Mouse (Mus musculus) heart, embryonic 12.5 days (tissue): Measurements from ENCODE around the gene I830077J02Rik. TPM values are rescaled to one million over a fixed set of nuclear protein-coding genes. Genes with fewer than 3 reads are reported as not detected.

Experiments
- ATAC-seq: fragments of 200-750 bp; cut with Nextera tagmentation; 2 replicates; pipeline ENCODE4 v1.8.0; 2017; ENCODE audit warnings: moderate TSS enrichment, moderate library complexity; ENCODE audit not compliant: insufficient number of reproducible peaks, low FRiP score
- H3K27ac ChIP-seq: fragments of 300-500 bp; sonication (generic); 2 replicates; pipeline ENCODE4 v1.5.1; 2016; ENCODE audit warnings: mild to moderate bottlenecking, moderate library complexity; ENCODE audit not compliant: poor library complexity, severe bottlenecking
- H3K27me3 ChIP-seq: fragments of 300-500 bp; sonication (generic); replicated peaks from 2 replicates; pipeline ENCODE4 v1.6.1; 2016; ENCODE audit warnings: mild to moderate bottlenecking, moderate library complexity
- H3K36me3 ChIP-seq: fragments of 300-500 bp; sonication (generic); 2 replicates; pipeline ENCODE4 v1.6.1; 2016; ENCODE audit warnings: mild to moderate bottlenecking, moderate library complexity
- H3K4me1 ChIP-seq: fragments of 300-500 bp; sonication (generic); replicated peaks from 2 replicates; pipeline ENCODE4 v1.6.1; 2016; ENCODE audit warnings: mild to moderate bottlenecking
- H3K4me2 ChIP-seq: fragments of 300-500 bp; sonication (generic); 2 replicates; pipeline ENCODE4 v1.6.1; 2016; ENCODE audit warnings: mild to moderate bottlenecking, moderate library complexity
- H3K4me3 ChIP-seq: fragments of 300-500 bp; sonication (generic); 2 replicates; pipeline ENCODE4 v1.5.1; 2016; ENCODE audit warnings: mild to moderate bottlenecking
- H3K9ac ChIP-seq: fragments of 300-500 bp; sonication (generic); 2 replicates; pipeline ENCODE4 v1.6.1; 2016; ENCODE audit warnings: mild to moderate bottlenecking, moderate library complexity
- H3K9me3 ChIP-seq: fragments of 300-500 bp; sonication (generic); replicated peaks from 2 replicates; pipeline ENCODE4 v1.6.1; 2016; ENCODE audit warnings: mild to moderate bottlenecking, moderate library complexity
- WGBS: fragments of 180-500 bp; shearing (Covaris S2); methylation state at CpG from one replicate; pipeline ENCODE4 v1.1.7; 2016; 5-methylcytosine and 5-hydroxymethylcytosine counted together
- polyA plus RNA-seq: library from polyadenylated mRNA; unstranded; fragments of >200 nt; fragmentation: Nextera tagmentation; extraction: Ambion mirVana; gene quantifications from 2 replicates; pipeline ENCODE4 v1.2.1, GENCODE M21; 2016

Gene I830077J02Rik
- polyA plus RNA-seq: 2.1 and 2.9 TPM in 2 replicates

GRCm38 (mm10) chr3:105932240-105933071 is at the start of gene I830077J02Rik:
TSS of gene I830077J02Rik (minus strand) at chr3:105932664.
- H3K9me3 ChIP-seq: no peaks in the 10 kb centered on the region
- no peak within 1 kb of the TSS for H3K9ac ChIP-seq
- no peak within 1 kb of the TSS for H3K4me2 ChIP-seq
- no peak within 1 kb of the TSS for H3K4me3 ChIP-seq
- H3K27me3 ChIP-seq: no peaks in the 10 kb centered on the region
- peak within 1 kb of the TSS; percentile 50 for H3K27ac ChIP-seq
- peaks cover 7% of the 10 kb centered on the region for H3K4me1 ChIP-seq
- peaks cover 4% of the 10 kb centered on the region for H3K36me3 ChIP-seq
- 63% methylated on average over 8 of the region's 8 CpGs for WGBS
- ATAC-seq: peak; percentile 54; the same call in 1 of the 2 replicates

- Histone ChIP-seq H3K36me3 (peaks cover 9% of the 10 kb centered on the region), H3K4me1 (no peaks in the 10 kb centered on the region), H3K27ac (no peak overlapping the region), H3K9ac (no peak overlapping the region), H3K4me3 (no peak overlapping the region), H3K9me3 (no peaks in the 10 kb centered on the region), H3K4me2 (no peak overlapping the region), H3K27me3 (no peaks in the 10 kb centered on the region)
- WGBS: 79% methylated on average over 2 of the region's 2 CpGs
- no peak for ATAC-seq
Measured at GRCm38 (mm10) chr3:105974174-105974573, 41.7 kb upstream of the I830077J02Rik start.

- WGBS: 74% methylated on average over 3 of the region's 3 CpGs
- H3K27ac ChIP-seq: no peak within 1 kb of the TSS
- no peak for ATAC-seq
Measured at GRCm38 (mm10) chr3:105973411-105973810, 40.9 kb upstream of the I830077J02Rik start, which contains the start of gene Ovgp1. TSS of gene Ovgp1 (plus strand) at chr3:105973711.

GRCm38 (mm10) chr3:105971831-105972446 is 39.5 kb upstream of the I830077J02Rik start:
- Histone ChIP-seq H3K27me3 (no peaks in the 10 kb centered on the region), H3K4me1 (no peaks in the 10 kb centered on the region), H3K4me2 (no peak overlapping the region), H3K4me3 (no peak overlapping the region), H3K27ac (no peak overlapping the region), H3K9ac (no peak overlapping the region), H3K36me3 (peaks cover 29% of the 10 kb centered on the region), H3K9me3 (no peaks in the 10 kb centered on the region)
- ATAC-seq: no peak
- 80% methylated on average over 5 of the region's 5 CpGs for WGBS

More at GRCm38 (mm10) chr3:105973411-105973810, 40.9 kb upstream of the I830077J02Rik start, which contains the start of gene Ovgp1:
- H3K4me2 ChIP-seq: no peak within 1 kb of the TSS
- peaks cover 16% of the 10 kb centered on the region for H3K36me3 ChIP-seq
- H3K27me3 ChIP-seq: no peaks in the 10 kb centered on the region
- H3K4me3 ChIP-seq: no peak within 1 kb of the TSS
- no peak within 1 kb of the TSS for H3K9ac ChIP-seq
- no peaks in the 10 kb centered on the region for H3K4me1 ChIP-seq
- no peaks in the 10 kb centered on the region for H3K9me3 ChIP-seq

GRCm38 (mm10) chr3:105960700-105961099 is 28.2 kb upstream of the I830077J02Rik start:
- 94% methylated on average over 2 of the region's 2 CpGs for WGBS
- ATAC-seq: no peak
- H3K4me3 ChIP-seq: no peak overlapping the region

GRCm38 (mm10) chr3:105959999-105960398 is 27.5 kb upstream of the I830077J02Rik start, which contains the start of gene Atp5f1:
TSS of gene Atp5f1 (minus strand) at chr3:105960099.
- peak within 1 kb of the TSS; percentile 78 for H3K4me3 ChIP-seq
- no peak for ATAC-seq
- no peaks in the 10 kb centered on the region for H3K27me3 ChIP-seq
- H3K36me3 ChIP-seq: peaks cover 47% of the 10 kb centered on the region
- H3K9me3 ChIP-seq: no peaks in the 10 kb centered on the region
- H3K9ac ChIP-seq: peak within 1 kb of the TSS; percentile 98
- peak within 1 kb of the TSS; percentile 89 for H3K4me2 ChIP-seq
- WGBS: 7% methylated on average over 6 of the region's 6 CpGs
- H3K27ac ChIP-seq: peak within 1 kb of the TSS; percentile 94
- H3K4me1 ChIP-seq: peaks cover 21% of the 10 kb centered on the region

More at GRCm38 (mm10) chr3:105960700-105961099, 28.2 kb upstream of the I830077J02Rik start:
- Histone ChIP-seq H3K9me3 (no peaks in the 10 kb centered on the region), H3K9ac (no peak overlapping the region), H3K4me1 (peaks cover 21% of the 10 kb centered on the region), H3K27me3 (no peaks in the 10 kb centered on the region), H3K36me3 (peaks cover 52% of the 10 kb centered on the region), H3K4me2 (peak overlapping the region; percentile 85), H3K27ac (no peak overlapping the region)

GRCm38 (mm10) chr3:105959585-105959984 is 27.1 kb upstream of the I830077J02Rik start:
- Histone ChIP-seq H3K4me1 (peaks cover 21% of the 10 kb centered on the region), H3K9ac (peak overlapping the region; percentile 83), H3K4me3 (peak overlapping the region; percentile 78), H3K36me3 (peaks cover 47% of the 10 kb centered on the region), H3K27me3 (no peaks in the 10 kb centered on the region), H3K4me2 (peak overlapping the region; percentile 85), H3K27ac (peak overlapping the region; percentile 1; the same call in 1 of the 2 replicates), H3K9me3 (no peaks in the 10 kb centered on the region)
- WGBS: 0% methylated on average over 26 of the region's 26 CpGs
- peak; percentile 65; the same call in 1 of the 2 replicates for ATAC-seq

- ATAC-seq: peak; percentile 97
- H3K4me2 ChIP-seq: peak within 1 kb of the TSS; percentile 89
- peaks cover 44% of the 10 kb centered on the region for H3K36me3 ChIP-seq
- peaks cover 21% of the 10 kb centered on the region for H3K4me1 ChIP-seq
- H3K27ac ChIP-seq: peak within 1 kb of the TSS; percentile 94
- no peaks in the 10 kb centered on the region for H3K9me3 ChIP-seq
- no peaks in the 10 kb centered on the region for H3K27me3 ChIP-seq
- H3K4me3 ChIP-seq: peak within 1 kb of the TSS; percentile 78
- WGBS: under 1% methylated on average over 52 of the region's 52 CpGs
- H3K9ac ChIP-seq: peak within 1 kb of the TSS; percentile 98
Measured at GRCm38 (mm10) chr3:105958974-105959580, 26.6 kb upstream of the I830077J02Rik start, which contains the start of gene Wdr77. TSS of gene Wdr77 (plus strand) at chr3:105959369.

- H3K4me1 ChIP-seq: peaks cover 21% of the 10 kb centered on the region
- peak overlapping the region; percentile 78 for H3K4me3 ChIP-seq
- no peaks in the 10 kb centered on the region for H3K9me3 ChIP-seq
- no peak for ATAC-seq
- H3K27me3 ChIP-seq: no peaks in the 10 kb centered on the region
- 39% methylated on average over 5 of the region's 5 CpGs for WGBS
- peaks cover 40% of the 10 kb centered on the region for H3K36me3 ChIP-seq
- H3K9ac ChIP-seq: peak overlapping the region; percentile 98
- H3K4me2 ChIP-seq: peak overlapping the region; percentile 89
- peak overlapping the region; percentile 94 for H3K27ac ChIP-seq
Measured at GRCm38 (mm10) chr3:105958204-105958603, 25.7 kb upstream of the I830077J02Rik start.

- Histone ChIP-seq H3K27me3 (no peaks in the 10 kb centered on the region), H3K4me2 (peak overlapping the region; percentile 89), H3K4me1 (peaks cover 21% of the 10 kb centered on the region), H3K9ac (no peak overlapping the region), H3K36me3 (peaks cover 40% of the 10 kb centered on the region), H3K9me3 (no peaks in the 10 kb centered on the region), H3K4me3 (peak overlapping the region; percentile 10; the same call in 1 of the 2 replicates), H3K27ac (no peak overlapping the region)
- no peak for ATAC-seq
- 92% methylated on average over 1 of the region's 1 CpGs for WGBS
Measured at GRCm38 (mm10) chr3:105957235-105957634, 24.8 kb upstream of the I830077J02Rik start.
